Mouse (Mus musculus) liver, embryonic 16.5 days (tissue): ENCODE measurements around the gene Tmem107. TPM values are rescaled to one million over a fixed set of nuclear protein-coding genes. Genes with fewer than 3 reads are reported as not detected.
A peak's percentile ranks its signal among the peaks of the same experiment; 100 is the strongest.

ENCODE experiments used
- ATAC-seq: fragments of 200-750 bp; cut with Nextera tagmentation; 2 replicates; pipeline ENCODE4 v1.8.0; 2017; ENCODE audit warnings: low read depth, mild to moderate bottlenecking, moderate number of reproducible peaks, moderate library complexity
- H3K27ac ChIP-seq: fragments of 300-500 bp; sonication (generic); 2 replicates; pipeline ENCODE4 v1.5.1; 2014; ENCODE audit warnings: mild to moderate bottlenecking, low read length
- H3K27me3 ChIP-seq: fragments of 300-500 bp; sonication (generic); 2 replicates; pipeline ENCODE4 v1.6.1; 2014; ENCODE audit warnings: low read depth, low read length, mixed read lengths; ENCODE audit not compliant: control insufficient read depth, insufficient read depth
- H3K36me3 ChIP-seq: fragments of 300-500 bp; sonication (generic); 2 replicates; pipeline ENCODE4 v1.6.1; 2014; ENCODE audit warnings: mild to moderate bottlenecking; ENCODE audit not compliant: control insufficient read depth, insufficient read depth
- H3K4me1 ChIP-seq: fragments of 300-500 bp; sonication (generic); 2 replicates; pipeline ENCODE4 v1.6.1; 2014; ENCODE audit warnings: low read depth, low read length, mixed read lengths; ENCODE audit not compliant: control insufficient read depth
- H3K4me2 ChIP-seq: fragments of 300-500 bp; sonication (generic); 2 replicates; pipeline ENCODE4 v1.6.1; 2014; ENCODE audit warnings: low read depth, low read length, mixed read lengths
- H3K4me3 ChIP-seq: fragments of 300-500 bp; sonication (generic); 2 replicates; pipeline ENCODE4 v1.5.1; 2014; ENCODE audit warnings: low read depth, mild to moderate bottlenecking, low read length
- H3K9ac ChIP-seq: fragments of 300-500 bp; sonication (generic); 2 replicates; pipeline ENCODE4 v1.6.1; 2014; ENCODE audit warnings: low read depth, low read length
- H3K9me3 ChIP-seq: fragments of 300-500 bp; sonication (generic); replicated peaks from 2 replicates; pipeline ENCODE4 v1.6.1; 2016; ENCODE audit warnings: low read length; ENCODE audit not compliant: control insufficient read depth
- WGBS: fragments of 180-500 bp; shearing (Covaris S2); extraction: QIAGEN DNeasy Blood & Tissue Kit; methylation state at CpG from one replicate; pipeline ENCODE4 v1.1.7; 2014; ENCODE audit not compliant: insufficient replicate concordance; 5-methylcytosine and 5-hydroxymethylcytosine counted together
- polyA plus RNA-seq: library from polyadenylated mRNA; unstranded; fragments of >200 nt; fragmentation: Nextera tagmentation; extraction: Ambion mirVana; gene quantifications from 2 replicates; pipeline ENCODE4 v1.2.1, GENCODE M21; 2015

Tmem107 gene
- polyA plus RNA-seq, 1 experiment from 2014 or later, result 21.7 TPM

DNA sequence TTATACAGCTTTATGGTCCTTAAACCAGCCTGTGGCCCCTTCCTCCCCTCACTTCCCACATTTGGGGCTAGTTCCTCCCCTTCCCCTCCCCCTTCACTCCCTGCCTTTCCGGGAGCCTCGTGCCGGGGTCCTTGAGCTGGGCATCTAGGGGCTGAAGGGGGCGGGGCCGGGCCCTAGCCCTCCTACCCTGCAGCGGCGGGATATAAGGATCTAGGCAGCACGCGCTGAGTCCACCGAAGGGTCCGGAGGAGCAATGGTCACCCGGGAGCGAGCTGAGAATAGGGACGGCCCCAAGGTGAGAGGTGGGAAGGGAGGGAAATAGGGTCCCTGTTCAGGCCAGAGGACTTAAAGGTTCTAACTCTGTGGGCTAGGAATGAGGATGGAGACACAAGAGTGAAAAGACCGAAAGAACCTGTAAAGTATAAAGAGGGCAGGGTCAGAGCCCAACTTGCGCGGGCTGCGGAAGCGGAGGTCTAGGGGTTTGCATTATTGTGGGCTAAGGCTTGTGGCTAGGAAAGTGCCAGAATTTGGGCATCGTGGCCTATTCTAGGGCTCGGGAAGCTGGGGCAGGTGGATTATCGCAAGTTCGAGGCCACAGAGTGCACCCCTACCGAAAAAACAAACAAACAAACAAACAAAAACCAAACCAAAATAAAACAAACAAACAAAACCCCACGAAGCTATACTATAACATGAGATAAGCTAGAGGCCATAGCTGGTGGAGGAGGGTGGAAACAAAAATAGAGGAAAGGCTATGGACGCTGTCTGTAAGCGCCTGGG lies 49.8 kb downstream of the Tmem107 start, which contains the start of gene Hes7:
Gene Hes7, plus strand, starts transcription at position 184 of the 780 bp plus-strand sequence.
- WGBS, result under 1% methylated on average over 27 of the region's 27 CpGs
- ATAC-seq, result no peak
- Histone ChIP-seq H3K36me3 (no peaks in the 10 kb centered on the region), H3K27ac (no peak within 1 kb of the TSS), H3K4me2 (peak within 1 kb of the TSS; percentile 97), H3K4me3 (peak within 1 kb of the TSS; percentile 74), H3K9me3 (no peaks in the 10 kb centered on the region), H3K4me1 (peaks cover 58% of the 10 kb centered on the region), H3K27me3 (peaks cover 43% of the 10 kb centered on the region), H3K9ac (peak within 1 kb of the TSS; percentile 26; the same call in 1 of the 2 replicates)

DNA sequence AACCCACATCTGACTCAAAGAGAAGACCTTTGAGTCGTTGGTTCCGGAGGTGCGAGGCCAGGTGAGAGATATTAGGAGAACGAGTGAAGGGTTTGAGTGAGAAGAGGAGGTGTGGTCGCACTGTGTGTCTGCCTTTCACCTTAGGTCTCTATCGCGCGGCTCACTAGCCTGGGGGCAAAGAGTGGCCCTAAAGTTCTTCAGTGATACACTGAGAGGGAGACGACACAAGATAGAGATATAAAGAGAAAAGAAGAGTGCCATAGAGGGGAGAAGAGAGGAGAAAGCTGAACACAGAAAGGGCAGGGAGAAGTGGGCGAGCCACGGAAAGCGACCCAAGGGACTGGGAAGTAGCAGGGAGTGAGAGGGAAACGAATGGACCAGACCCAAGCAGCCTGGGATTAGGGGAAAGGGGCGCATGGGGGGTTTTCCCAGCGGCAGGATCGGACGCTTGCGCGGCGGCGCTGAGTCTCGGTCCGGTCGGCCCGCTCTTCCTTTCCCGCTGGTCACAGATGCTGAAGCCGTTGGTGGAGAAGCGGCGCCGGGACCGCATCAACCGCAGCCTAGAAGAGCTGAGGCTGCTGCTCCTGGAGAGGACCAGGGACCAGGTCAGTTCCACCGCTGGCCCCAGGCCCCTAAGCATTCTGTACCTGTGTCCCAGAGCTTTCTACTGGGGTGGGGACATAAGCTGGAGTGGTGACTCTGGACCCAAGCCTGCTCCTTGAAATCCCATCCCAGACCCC lies 50.6 kb downstream of the Tmem107 start:
- Histone ChIP-seq H3K4me2 (peak overlapping the region; percentile 95), H3K9me3 (no peaks in the 10 kb centered on the region), H3K27me3 (peaks cover 43% of the 10 kb centered on the region), H3K4me3 (peak overlapping the region; percentile 74), H3K27ac (no peak overlapping the region), H3K9ac (peak overlapping the region; percentile 66), H3K36me3 (no peaks in the 10 kb centered on the region), H3K4me1 (peaks cover 65% of the 10 kb centered on the region)
- ATAC-seq, result no peak
- under 1% methylated on average over 28 of the region's 33 CpGs for WGBS

DNA sequence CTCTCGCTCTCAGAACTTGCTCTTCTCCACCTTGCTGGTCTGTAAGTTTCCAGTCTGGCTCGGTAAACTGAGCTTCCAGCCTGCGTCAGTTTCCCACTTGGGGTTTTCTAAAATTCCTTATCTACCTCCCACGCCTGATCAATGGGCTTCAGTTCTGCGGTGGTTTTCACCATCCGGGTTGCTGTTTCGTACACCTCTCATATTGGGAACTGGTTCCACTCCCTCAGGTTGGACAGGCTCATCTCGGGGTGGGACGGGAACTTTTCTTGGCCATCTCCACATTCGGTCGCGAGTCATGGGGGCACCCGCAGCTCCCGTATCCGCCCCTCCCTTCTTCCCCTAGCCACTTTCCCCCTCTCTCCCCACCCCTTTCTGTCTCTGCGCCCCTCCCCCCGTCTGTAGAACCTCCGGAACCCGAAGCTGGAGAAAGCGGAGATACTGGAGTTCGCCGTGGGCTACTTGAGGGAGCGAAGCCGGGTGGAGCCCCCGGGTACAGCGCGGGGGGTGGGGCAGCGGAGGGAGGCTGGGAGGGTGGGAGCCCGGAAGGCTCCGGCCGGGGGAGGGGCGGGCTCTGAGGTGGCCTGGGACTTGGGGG lies 51.2 kb downstream of the Tmem107 start:
- peaks cover 43% of the 10 kb centered on the region for H3K27me3 ChIP-seq
- WGBS, result 1% methylated on average over 32 of the region's 32 CpGs
- peaks cover 69% of the 10 kb centered on the region for H3K4me1 ChIP-seq

DNA sequence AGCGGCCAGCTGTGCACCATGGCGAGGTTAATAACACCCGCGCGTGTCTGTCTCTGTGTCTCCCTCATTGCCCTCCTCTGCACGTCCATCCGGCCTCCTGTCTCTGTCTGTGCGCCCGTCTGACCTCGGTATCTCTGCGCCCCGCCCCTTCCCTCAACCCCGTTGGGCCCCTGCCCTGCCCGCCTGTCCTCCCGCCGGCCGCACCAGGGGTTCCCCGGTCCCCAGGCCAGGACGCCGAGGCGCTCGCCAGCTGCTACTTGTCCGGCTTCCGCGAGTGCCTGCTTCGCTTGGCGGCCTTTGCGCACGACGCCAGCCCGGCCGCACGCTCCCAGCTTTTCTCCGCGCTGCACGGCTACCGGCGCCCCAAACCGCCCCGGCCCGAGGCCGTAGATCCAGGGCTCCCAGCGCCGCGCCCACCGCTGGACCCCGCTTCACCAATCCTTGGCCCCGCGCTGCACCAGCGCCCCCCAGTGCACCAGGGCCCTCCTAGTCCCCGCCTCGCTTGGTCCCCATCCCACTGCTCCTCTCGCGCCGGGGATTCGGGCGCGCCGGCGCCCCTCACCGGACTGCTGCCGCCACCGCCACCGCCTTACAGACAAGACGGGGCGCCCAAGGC lies 51.8 kb downstream of the Tmem107 start, which contains the start of gene 9130213A22Rik:
Gene 9130213A22Rik, minus strand, starts transcription at position 254 of the 616 bp plus-strand sequence.
- Histone ChIP-seq H3K36me3 (no peaks in the 10 kb centered on the region), H3K9ac (peak within 1 kb of the TSS; percentile 66), H3K27ac (peak within 1 kb of the TSS; percentile 79), H3K4me2 (peak within 1 kb of the TSS; percentile 95), H3K27me3 (peaks cover 43% of the 10 kb centered on the region), H3K4me1 (peaks cover 67% of the 10 kb centered on the region), H3K4me3 (peak within 1 kb of the TSS; percentile 74), H3K9me3 (no peaks in the 10 kb centered on the region)
- under 1% methylated on average over 65 of the region's 66 CpGs for WGBS
- ATAC-seq, result peak; percentile 30

More for the DNA sequence above, 51.2 kb downstream of the Tmem107 start:
- Histone ChIP-seq H3K36me3 (no peaks in the 10 kb centered on the region), H3K9ac (peak overlapping the region; percentile 66), H3K9me3 (no peaks in the 10 kb centered on the region), H3K4me3 (peak overlapping the region; percentile 74), H3K4me2 (peak overlapping the region; percentile 95), H3K27ac (peak overlapping the region; percentile 79; the same call in 1 of the 2 replicates)
- no peak for ATAC-seq

Other genes with a start within 250 kb of the Tmem107 start
- 36.9 and 38.6 TPM in 2 replicates for gene Ndel1, start 198.9 kb upstream of the Tmem107 start, polyA plus RNA-seq
- 0.04 and 0.14 TPM in 2 replicates for gene Rnf222, start 182.3 kb upstream of the Tmem107 start, polyA plus RNA-seq
- gene Rpl26, start 169.2 kb upstream of the Tmem107 start, polyA plus RNA-seq, result 457 and 528 TPM in 2 replicates
- gene Odf4, start 143.7 kb upstream of the Tmem107 start, polyA plus RNA-seq, result not detected in 2 replicates
- gene Arhgef15, start 113.3 kb upstream of the Tmem107 start, polyA plus RNA-seq, result 1.7 and 2.0 TPM in 2 replicates
- 0.37 and 0.80 TPM in 2 replicates for gene Slc25a35, start 102.7 kb upstream of the Tmem107 start, polyA plus RNA-seq
- gene Rangrf, start 95.6 kb upstream of the Tmem107 start, polyA plus RNA-seq, result 16.3 and 19.3 TPM in 2 replicates
- 13.7 and 15.4 TPM in 2 replicates for gene Pfas, start 62.3 kb upstream of the Tmem107 start, polyA plus RNA-seq
- 17.2 and 23.0 TPM in 2 replicates for gene Ctc1, start 54.9 kb upstream of the Tmem107 start, polyA plus RNA-seq
- 101 and 107 TPM in 2 replicates for gene Aurkb, start 25.2 kb upstream of the Tmem107 start, polyA plus RNA-seq
- 3.1 and 3.6 TPM in 2 replicates for gene Borcs6, start 11.1 kb upstream of the Tmem107 start, polyA plus RNA-seq
- 16.4 and 25.4 TPM in 2 replicates for gene Vamp2, start 17.7 kb downstream of the Tmem107 start, polyA plus RNA-seq
- gene Per1, start 24.4 kb downstream of the Tmem107 start, polyA plus RNA-seq, result 6.9 and 8.5 TPM in 2 replicates
- gene Hes7, start 49.6 kb downstream of the Tmem107 start, polyA plus RNA-seq, result 0.06 and 0.07 TPM in 2 replicates
- 0.07 TPM in 1 of 2 replicates, not detected in the other for gene 9130213A22Rik, start 51.8 kb downstream of the Tmem107 start, polyA plus RNA-seq
- gene Aloxe3, start 55.1 kb downstream of the Tmem107 start, polyA plus RNA-seq, result 0.09 and 0.39 TPM in 2 replicates
- not detected in 2 replicates for gene Alox12b, start 86.2 kb downstream of the Tmem107 start, polyA plus RNA-seq
- 0.08 TPM in 1 of 2 replicates, not detected in the other for gene Alox8, start 127.0 kb downstream of the Tmem107 start, polyA plus RNA-seq
- gene Gucy2e, start 166.2 kb downstream of the Tmem107 start, polyA plus RNA-seq, result not detected in 2 replicates